Mouse (Mus musculus): Measurements from ENCODE around the gene Ypel1. TPM values are rescaled to one million over a fixed set of nuclear protein-coding genes. Genes with fewer than 3 reads are reported as not detected.
A peak's percentile ranks its signal among the peaks of the same experiment; 100 is the strongest.

Gene Ypel1
- polyA plus RNA-seq, 1 experiment = not detected

DNA sequence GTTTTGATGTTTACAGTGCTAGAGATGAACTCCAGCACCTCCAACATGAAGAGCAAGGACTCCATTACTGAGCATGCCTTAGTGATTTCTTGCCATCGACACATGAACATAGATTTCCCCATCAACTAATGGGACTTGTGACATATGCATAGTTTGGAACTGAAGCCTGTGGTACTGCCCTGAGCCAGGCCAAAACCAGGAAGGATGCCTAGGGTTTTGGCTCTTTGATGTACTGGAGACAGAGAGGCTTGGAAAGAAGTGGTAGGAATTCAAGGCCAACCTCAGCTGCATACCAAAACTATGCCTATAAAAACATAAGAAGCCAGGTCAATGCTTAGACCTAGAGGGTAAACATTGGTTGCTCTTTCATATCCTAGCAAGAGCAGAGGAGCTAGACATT is 19.6 kb upstream of the Ypel1 start:
- no peak overlapping the region for H3K27ac ChIP-seq (ENCODE audit: insufficient read depth, low read depth, low read length)
- peaks cover 8% of the 10 kb centered on the region for H3K4me1 ChIP-seq (ENCODE audit: control insufficient read depth, insufficient read depth, low read length)
- no peak overlapping the region for H3K4me3 ChIP-seq (ENCODE audit: insufficient read depth, low read depth, low read length)
- 100% methylated on average over 1 of the region's 1 CpGs for WGBS
- TF ChIP-seq CTCF (IDR thresholded peaks at IDR 0.05; ENCODE audit: insufficient read depth, low read depth, low read length) = no peak
- no peak for TF ChIP-seq POLR2A (IDR thresholded peaks at IDR 0.05; ENCODE audit: insufficient read depth, low read depth, low read length)

DNA sequence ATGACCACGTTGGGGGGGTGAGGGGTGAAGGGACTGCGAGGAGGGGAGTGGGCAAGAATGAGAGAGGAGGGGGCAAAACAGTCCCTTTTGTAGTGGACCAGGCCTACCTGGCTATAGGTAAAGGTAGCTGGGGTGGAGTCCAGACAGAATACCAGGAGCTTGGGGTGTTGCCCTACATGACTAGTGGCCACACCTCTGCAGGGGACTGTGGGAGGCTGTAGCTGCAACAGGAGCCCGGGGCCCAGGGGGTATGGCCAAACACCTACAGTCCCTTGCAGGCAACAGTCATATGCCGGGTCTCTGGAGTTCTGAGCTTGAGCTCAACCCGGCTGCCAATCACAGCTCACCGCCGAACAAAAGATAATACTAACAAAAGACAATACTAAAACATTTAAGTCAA is 17.4 kb upstream of the Ypel1 start:
- 73% methylated on average over 7 of the region's 7 CpGs for WGBS
- no peak overlapping the region for H3K4me3 ChIP-seq (ENCODE audit: insufficient read depth, low read depth, low read length)
- H3K27ac ChIP-seq (ENCODE audit: insufficient read depth, low read depth, low read length) = no peak overlapping the region
- no peak for TF ChIP-seq POLR2A (IDR thresholded peaks at IDR 0.05; ENCODE audit: insufficient read depth, low read depth, low read length)
- no peak for TF ChIP-seq CTCF (IDR thresholded peaks at IDR 0.05; ENCODE audit: insufficient read depth, low read depth, low read length)
- H3K4me1 ChIP-seq (ENCODE audit: control insufficient read depth, insufficient read depth, low read length) = peaks cover 6% of the 10 kb centered on the region

DNA sequence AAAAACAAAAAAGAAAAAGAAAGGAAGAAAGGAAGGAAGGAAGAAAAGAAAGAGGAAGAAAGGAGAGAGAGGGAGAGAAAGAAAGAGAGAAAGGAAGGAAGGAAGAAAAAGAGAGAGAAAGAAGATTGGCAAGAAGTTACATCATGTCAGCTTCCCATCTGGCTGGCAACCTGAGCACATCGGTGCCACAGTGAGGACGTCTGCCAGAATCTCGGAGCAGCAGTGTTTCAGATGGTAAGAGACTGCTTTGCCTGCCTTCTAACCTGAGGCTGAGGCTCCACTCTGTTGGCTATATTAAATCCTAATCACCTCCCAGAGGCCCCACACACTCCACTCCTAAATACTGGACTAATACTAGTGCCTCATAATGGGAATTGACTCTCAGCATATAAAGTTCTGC is 15.6 kb upstream of the Ypel1 start:
- TF ChIP-seq POLR2A (IDR thresholded peaks at IDR 0.05; ENCODE audit: insufficient read depth, low read depth, low read length) (no peak), CTCF (IDR thresholded peaks at IDR 0.05; ENCODE audit: insufficient read depth, low read depth, low read length) (no peak)
- Histone ChIP-seq H3K4me1 (ENCODE audit: control insufficient read depth, insufficient read depth, low read length) (peaks cover 6% of the 10 kb centered on the region), H3K27ac (ENCODE audit: insufficient read depth, low read depth, low read length) (no peak overlapping the region), H3K4me3 (ENCODE audit: insufficient read depth, low read depth, low read length) (no peak overlapping the region)
- WGBS = 38% methylated on average over 3 of the region's 3 CpGs

DNA sequence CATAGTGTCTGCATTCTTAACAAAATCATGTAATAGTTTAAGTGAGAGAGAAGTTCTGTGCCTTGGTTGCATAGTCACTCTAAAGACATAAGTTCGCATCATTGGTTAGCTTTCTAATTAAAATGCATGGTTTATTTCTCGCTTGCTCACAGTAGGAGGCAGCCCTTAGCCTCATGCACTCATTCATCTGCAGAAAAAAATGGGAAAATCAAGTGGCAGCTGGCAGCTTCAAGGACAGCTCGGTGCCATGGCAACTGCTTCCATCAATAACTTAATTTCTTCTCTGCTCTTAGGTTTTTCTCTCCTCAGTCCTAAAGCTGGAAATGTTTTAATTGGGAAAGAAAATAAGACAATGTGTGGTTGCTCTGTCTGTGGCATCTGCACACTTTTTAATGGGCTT is 13.9 kb upstream of the Ypel1 start:
- no peak overlapping the region for H3K27ac ChIP-seq (ENCODE audit: insufficient read depth, low read depth, low read length)
- WGBS = 25% methylated on average over 3 of the region's 3 CpGs
- H3K4me3 ChIP-seq (ENCODE audit: insufficient read depth, low read depth, low read length) = no peak overlapping the region
- H3K4me1 ChIP-seq (ENCODE audit: control insufficient read depth, insufficient read depth, low read length) = peaks cover 6% of the 10 kb centered on the region
- TF ChIP-seq CTCF (IDR thresholded peaks at IDR 0.05; ENCODE audit: insufficient read depth, low read depth, low read length) (no peak), POLR2A (IDR thresholded peaks at IDR 0.05; ENCODE audit: insufficient read depth, low read depth, low read length) (no peak)

DNA sequence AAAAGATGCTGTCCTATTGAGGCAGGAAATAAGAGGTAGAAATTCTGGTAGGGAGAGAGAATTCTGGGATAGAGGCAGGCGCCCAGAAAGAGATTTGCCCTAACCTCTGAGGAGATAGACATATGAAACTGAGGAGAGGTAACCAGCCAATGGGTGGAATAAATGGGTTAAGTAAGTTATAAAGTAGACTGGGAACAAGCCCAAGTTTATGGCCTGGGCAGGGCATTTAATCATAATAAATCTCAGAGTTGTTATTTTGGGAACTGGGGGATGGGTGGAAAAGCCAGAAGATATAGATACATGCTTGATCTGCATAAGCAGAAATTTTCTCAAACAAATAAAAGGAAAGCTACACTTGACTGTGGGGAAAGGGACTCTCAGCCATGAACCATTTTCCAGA is 7.2 kb upstream of the Ypel1 start:
- no peak overlapping the region for H3K4me3 ChIP-seq (ENCODE audit: insufficient read depth, low read depth, low read length)
- TF ChIP-seq CTCF (IDR thresholded peaks at IDR 0.05; ENCODE audit: insufficient read depth, low read depth, low read length) (no peak), POLR2A (IDR thresholded peaks at IDR 0.05; ENCODE audit: insufficient read depth, low read depth, low read length) (no peak)
- no peaks in the 10 kb centered on the region for H3K4me1 ChIP-seq (ENCODE audit: control insufficient read depth, insufficient read depth, low read length)
- WGBS = 69% methylated on average over 1 of the region's 1 CpGs
- H3K27ac ChIP-seq (ENCODE audit: insufficient read depth, low read depth, low read length) = no peak overlapping the region

DNA sequence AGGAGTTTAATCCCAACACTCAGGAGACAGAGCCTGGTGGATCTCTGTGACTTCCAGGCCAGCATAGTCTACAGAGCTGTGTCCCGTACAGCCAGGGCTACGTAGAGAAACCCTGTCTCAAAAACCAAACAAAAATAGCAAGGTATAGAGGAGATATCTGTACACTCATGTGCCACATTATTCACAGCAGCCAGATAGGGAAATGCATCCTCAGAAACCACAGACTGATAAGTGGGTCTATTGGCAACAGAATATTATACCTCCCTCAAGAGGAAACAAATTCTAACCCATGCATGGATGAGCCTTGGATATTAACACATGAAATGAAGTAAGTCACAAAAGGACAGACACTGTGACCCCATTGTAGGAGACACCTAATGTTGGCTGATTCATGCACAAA is 1.9 kb upstream of the Ypel1 start:
- H3K4me3 ChIP-seq (ENCODE audit: insufficient read depth, low read depth, low read length) = no peak overlapping the region
- no peak for TF ChIP-seq CTCF (IDR thresholded peaks at IDR 0.05; ENCODE audit: insufficient read depth, low read depth, low read length)
- TF ChIP-seq POLR2A (IDR thresholded peaks at IDR 0.05; ENCODE audit: insufficient read depth, low read depth, low read length) = no peak
- H3K27ac ChIP-seq (ENCODE audit: insufficient read depth, low read depth, low read length) = no peak overlapping the region
- 97% methylated on average over 2 of the region's 2 CpGs for WGBS
- H3K4me1 ChIP-seq (ENCODE audit: control insufficient read depth, insufficient read depth, low read length) = peaks cover 3% of the 10 kb centered on the region; the same call in 1 of the 2 replicates

DNA sequence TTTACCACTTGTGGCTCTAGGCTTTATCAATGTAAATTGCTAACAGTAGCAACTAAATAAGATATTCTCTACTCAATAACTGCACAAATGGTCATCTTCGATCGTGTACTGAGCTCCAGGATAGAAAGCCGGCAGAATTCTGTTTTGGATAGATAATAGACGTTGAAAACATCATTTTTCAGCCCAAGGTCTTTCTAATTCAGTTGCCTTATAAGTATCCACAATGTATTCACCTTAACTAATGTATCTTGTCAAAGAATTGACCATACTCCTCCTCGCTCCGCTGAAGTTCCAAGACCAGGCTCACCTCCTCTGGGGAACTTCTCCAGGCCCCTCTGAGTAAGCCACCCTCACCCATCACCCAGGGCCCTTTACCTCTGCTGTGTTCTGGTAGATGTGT is 1.2 kb downstream of the Ypel1 start:
- 0 out of 2 replicates have a peak overlapping the region, but pooled peaks have one; percentile 10 for H3K4me3 ChIP-seq (ENCODE audit: insufficient read depth, low read depth, low read length)
- TF ChIP-seq CTCF (IDR thresholded peaks at IDR 0.05; ENCODE audit: insufficient read depth, low read depth, low read length) = no peak
- no peak for TF ChIP-seq POLR2A (IDR thresholded peaks at IDR 0.05; ENCODE audit: insufficient read depth, low read depth, low read length)
- peaks cover 3% of the 10 kb centered on the region; the same call in 1 of the 2 replicates for H3K4me1 ChIP-seq (ENCODE audit: control insufficient read depth, insufficient read depth, low read length)
- H3K27ac ChIP-seq (ENCODE audit: insufficient read depth, low read depth, low read length) = no peak overlapping the region
- WGBS = 34% methylated on average over 6 of the region's 6 CpGs

DNA sequence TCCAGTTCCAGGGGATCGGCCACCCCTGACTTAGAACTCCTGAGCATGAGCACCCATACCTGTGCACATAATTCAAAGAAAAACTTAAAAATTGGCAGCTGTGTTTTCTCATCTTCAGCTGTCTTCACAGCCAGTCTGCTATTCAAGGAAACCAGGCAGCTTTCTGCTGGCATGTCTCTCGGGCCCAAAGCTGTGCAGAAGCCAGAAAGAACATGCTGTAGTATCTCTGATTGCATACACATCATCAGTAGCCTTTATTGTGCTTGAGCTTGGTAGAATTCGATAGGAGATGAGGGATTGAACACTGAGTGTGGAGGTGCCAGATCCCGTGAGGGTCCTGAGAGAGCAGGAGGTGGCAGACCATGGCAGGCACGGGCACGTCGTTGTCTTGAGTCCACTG is 3.5 kb downstream of the Ypel1 start:
- TF ChIP-seq POLR2A (IDR thresholded peaks at IDR 0.05; ENCODE audit: insufficient read depth, low read depth, low read length) (no peak), CTCF (IDR thresholded peaks at IDR 0.05; ENCODE audit: insufficient read depth, low read depth, low read length) (no peak)
- Histone ChIP-seq H3K4me1 (ENCODE audit: control insufficient read depth, insufficient read depth, low read length) (peaks cover 3% of the 10 kb centered on the region; the same call in 1 of the 2 replicates), H3K27ac (ENCODE audit: insufficient read depth, low read depth, low read length) (no peak overlapping the region), H3K4me3 (ENCODE audit: insufficient read depth, low read depth, low read length) (no peak overlapping the region)
- 92% methylated on average over 7 of the region's 7 CpGs for WGBS

DNA sequence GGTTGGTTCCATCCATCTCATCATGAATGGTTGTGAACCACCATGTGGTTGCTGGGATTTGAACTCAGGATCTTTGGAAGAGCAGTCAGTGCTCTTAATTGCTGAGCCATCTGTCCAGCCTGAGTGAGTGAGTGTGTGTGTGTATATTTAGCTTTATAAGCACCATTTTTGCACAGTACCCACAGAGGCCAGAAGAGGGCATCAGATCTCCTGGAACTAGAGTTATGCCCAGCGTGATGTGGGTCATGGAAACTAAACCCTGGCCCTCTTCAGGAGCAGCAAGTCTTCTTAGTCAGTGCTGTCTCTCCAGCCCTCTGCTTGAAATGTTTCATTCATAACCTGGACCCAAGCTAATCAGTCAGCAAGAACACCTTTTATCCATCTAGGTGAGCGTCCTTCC is 6.8 kb downstream of the Ypel1 start:
- H3K4me3 ChIP-seq (ENCODE audit: insufficient read depth, low read depth, low read length) = no peak overlapping the region
- 97% methylated on average over 2 of the region's 2 CpGs for WGBS
- no peak overlapping the region for H3K27ac ChIP-seq (ENCODE audit: insufficient read depth, low read depth, low read length)
- no peaks in the 10 kb centered on the region for H3K4me1 ChIP-seq (ENCODE audit: control insufficient read depth, insufficient read depth, low read length)
- TF ChIP-seq POLR2A (IDR thresholded peaks at IDR 0.05; ENCODE audit: insufficient read depth, low read depth, low read length) (no peak), CTCF (IDR thresholded peaks at IDR 0.05; ENCODE audit: insufficient read depth, low read depth, low read length) (no peak)

DNA sequence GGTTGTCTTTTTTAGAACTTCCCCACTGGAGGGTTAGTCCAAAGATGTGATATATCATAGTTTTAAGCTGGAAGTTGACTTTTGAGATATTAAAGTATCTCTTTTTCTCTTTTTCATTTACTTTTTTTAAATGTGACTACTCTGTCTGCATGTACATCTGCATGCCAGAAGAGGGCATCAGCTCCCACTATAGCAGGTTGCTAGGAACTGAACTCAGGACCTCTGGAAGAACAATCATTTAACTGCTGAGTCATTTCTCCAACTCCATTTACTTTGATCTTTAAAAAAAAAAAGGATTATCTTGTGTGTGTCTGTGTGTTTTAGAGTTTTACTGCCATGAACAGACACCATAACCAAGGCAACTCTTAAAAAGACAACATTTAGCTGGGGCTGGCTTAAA is 7.4 kb downstream of the Ypel1 start:
- Histone ChIP-seq H3K4me1 (ENCODE audit: control insufficient read depth, insufficient read depth, low read length) (no peaks in the 10 kb centered on the region), H3K27ac (ENCODE audit: insufficient read depth, low read depth, low read length) (no peak overlapping the region)
- no peak for TF ChIP-seq POLR2A (IDR thresholded peaks at IDR 0.05; ENCODE audit: insufficient read depth, low read depth, low read length)
- TF ChIP-seq CTCF (IDR thresholded peaks at IDR 0.05; ENCODE audit: insufficient read depth, low read depth, low read length) = no peak

More for the DNA sequence above, 7.4 kb downstream of the Ypel1 start:
- no peak overlapping the region for H3K4me3 ChIP-seq (ENCODE audit: insufficient read depth, low read depth, low read length)
